Mouse (Mus musculus) frontal cortex, adult (tissue): Measurements from ENCODE around the gene Hspe1.
A peak's percentile ranks its signal among the peaks of the same experiment; 100 is the strongest.
"Not testable (repeated sequence)": the region's sequence is repeated elsewhere in the genome, so short reads cannot be mapped to it uniquely, and the experiment has no call there.

ENCODE experiments used
- ATAC-seq: cut with Nextera tagmentation; 2 replicates; pipeline ENCODE4 v1.9.2; 2017; ENCODE audit warnings: mild to moderate bottlenecking, moderate library complexity, mixed read lengths; ENCODE audit not compliant: low TSS enrichment

Hspe1 gene

GRCm38 (mm10) chr1:55085781-55086366 is 2.1 kb upstream of the Hspe1 start:
- ATAC-seq = no peak

- ATAC-seq = peak; percentile 9; the same call in 1 of the 2 replicates
These were observed 998 bp upstream of the Hspe1 start for GRCm38 (mm10) chr1:55086868-55087400.

GRCm38 (mm10) chr1:55087401-55087904 is 479 bp upstream of the Hspe1 start:
- ATAC-seq = peak; percentile 48

- no peak for ATAC-seq
These were observed 922 bp downstream of the Hspe1 start for GRCm38 (mm10) chr1:55088611-55089497.

GRCm38 (mm10) chr1:55089498-55090064 is 1.6 kb downstream of the Hspe1 start:
- ATAC-seq = no peak

GRCm38 (mm10) chr1:55092056-55092455 is 4.1 kb downstream of the Hspe1 start:
- ATAC-seq = no peak

- no peak for ATAC-seq
These were observed 4.5 kb downstream of the Hspe1 start for GRCm38 (mm10) chr1:55092469-55092868.

- ATAC-seq = no peak
These were observed 19.1 kb downstream of the Hspe1 start for GRCm38 (mm10) chr1:55106919-55107585.

GRCm38 (mm10) chr1:55107644-55108043 is 19.7 kb downstream of the Hspe1 start:
- ATAC-seq = no peak

GRCm38 (mm10) chr1:55108473-55108872 is 20.5 kb downstream of the Hspe1 start:
- no peak for ATAC-seq

GRCm38 (mm10) chr1:55109066-55109766 is 21.3 kb downstream of the Hspe1 start:
- ATAC-seq = no peak

- ATAC-seq = no peak
These were observed 35.1 kb downstream of the Hspe1 start for GRCm38 (mm10) chr1:55123046-55123445.

- no peak for ATAC-seq
These were observed 35.6 kb downstream of the Hspe1 start for GRCm38 (mm10) chr1:55123561-55123960.

- ATAC-seq = not testable (repeated sequence)
These were observed 36.2 kb downstream of the Hspe1 start for GRCm38 (mm10) chr1:55124136-55124535.

- no peak for ATAC-seq
These were observed 41.8 kb downstream of the Hspe1 start for GRCm38 (mm10) chr1:55129716-55130115.

GRCm38 (mm10) chr1:55130190-55130916 is 42.4 kb downstream of the Hspe1 start:
- ATAC-seq = no peak

- peak; percentile 97 for ATAC-seq
These were observed 43.0 kb downstream of the Hspe1 start, which contains the start of gene Mob4 for GRCm38 (mm10) chr1:55130943-55131401. Mob4 (plus strand) TSS chr1:55131231.

GRCm38 (mm10) chr1:55131424-55132014 is 43.6 kb downstream of the Hspe1 start:
- ATAC-seq = peak; percentile 64

GRCm38 (mm10) chr1:55132308-55132707 is 44.4 kb downstream of the Hspe1 start:
- ATAC-seq = no peak

GRCm38 (mm10) chr1:55133173-55133572 is 45.2 kb downstream of the Hspe1 start:
- no peak for ATAC-seq
